ENCODE assay signal across 1 mouse cellular context in the genomic region with DNA sequence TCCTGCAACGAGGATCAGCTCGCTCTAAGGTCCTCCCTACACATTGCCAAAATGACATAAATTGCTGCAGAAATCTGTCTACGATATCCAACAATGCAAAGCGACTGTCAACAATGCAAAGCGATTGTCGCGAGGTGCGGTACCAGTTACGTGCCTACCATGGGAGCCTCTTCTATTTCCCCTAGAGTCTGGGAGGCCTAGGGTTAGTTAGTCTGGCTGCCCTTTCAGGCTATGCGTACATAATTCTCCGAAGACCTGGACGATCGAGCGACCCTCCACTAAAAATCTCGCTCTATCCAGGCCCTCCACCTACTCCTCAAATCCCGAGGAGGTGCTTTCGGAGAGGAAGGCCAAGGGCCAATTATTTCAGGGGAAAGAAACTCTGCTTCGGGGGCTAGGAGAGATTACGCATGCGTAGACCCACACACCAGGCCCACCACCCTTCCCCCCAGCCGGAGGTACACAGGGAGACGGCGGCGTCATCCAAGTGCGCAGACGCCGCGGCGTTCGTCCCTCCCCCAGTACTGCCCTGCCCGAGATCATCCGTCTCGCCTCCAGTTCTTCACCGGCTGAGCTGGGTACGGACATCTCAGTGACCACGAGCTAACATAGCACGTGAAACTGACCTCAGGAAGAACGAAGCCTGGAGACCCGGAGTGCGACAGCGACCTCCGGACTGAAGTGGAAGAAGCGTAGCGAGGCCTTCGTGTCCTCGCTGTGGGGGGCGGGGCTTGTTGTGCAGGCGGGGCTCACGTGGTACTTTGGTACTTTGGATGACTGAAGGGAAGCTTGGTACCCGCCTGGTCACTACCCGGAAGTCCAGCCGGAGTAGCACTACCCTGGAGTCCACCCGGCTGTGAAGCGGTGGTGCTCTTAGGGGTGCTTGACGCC.
TF ChIP-seq lines count a peak whose summit lies in the region.

Gene Rnh1 (minus strand): TSS at position 742 of the 891 bp plus-strand sequence.

TF ChIP-seq in MEL, 35 proteins besides CTCF, POLR2A, EP300 and RAD21 (continued from another document):
- TF ChIP-seq E2F4 (IDR thresholded peaks at IDR 0.05; ENCODE audit: borderline replicate concordance, low read depth, low read length) (no peak), BHLHE40 (IDR thresholded peaks at IDR 0.05; ENCODE audit: borderline replicate concordance, low read depth, low read length) (peak; percentile 57), RCOR1 (IDR thresholded peaks at IDR 0.05; ENCODE audit: low read depth, low read length) (no peak), USF2 (IDR thresholded peaks at IDR 0.05; ENCODE audit: borderline replicate concordance in 1 of 2, insufficient read depth in 1 of 2, low read depth in 1 of 2, low read length in 2 of 2) (peak in 1 of 2 experiments; percentile 62; a peak in 1 of 4 replicates), SIN3A (IDR thresholded peaks at IDR 0.05; ENCODE audit: low read length) (peak; percentile 91), MAX (IDR thresholded peaks at IDR 0.05; ENCODE audit: low read length) (peak; percentile 90), HCFC1 (IDR thresholded peaks at IDR 0.05; ENCODE audit: low read depth, low read length) (peak; percentile 88)
